Mouse (Mus musculus): ENCODE measurements around the gene Selenos. TPM values are rescaled to one million over a fixed set of nuclear protein-coding genes. Genes with fewer than 3 reads are reported as not detected.

Gene Selenos
- total and polyA plus RNA-seq, 3 experiments = 79.9 to 103 TPM; not detected in 1

GRCm38 (mm10) chr7:66134154-66134553, 54.7 kb downstream of the Selenos start:
- no peaks in the 10 kb centered on the region for H3K27me3 ChIP-seq (ENCODE audit: control insufficient read depth in 1 of 2, insufficient read depth in 2 of 2, low read length in 2 of 2)
- H3K36me3 ChIP-seq (ENCODE audit: control insufficient read depth in 1 of 2, insufficient read depth in 2 of 2, low read length in 2 of 2) = peaks cover 0 to 18% of the 10 kb centered on the region in 2 experiments; a peak in 2 of 4 replicates
- no peak overlapping the region for H3K4me3 ChIP-seq (ENCODE audit: control insufficient read depth in 1 of 2, insufficient read depth in 1 of 2, low read depth in 2 of 2, low read length in 2 of 2)
- TF ChIP-seq SMC3 (IDR thresholded peaks at IDR 0.05; ENCODE audit: low read depth, low read length) (no peak), POLR2A (IDR thresholded peaks at IDR 0.05; ENCODE audit: control insufficient read depth in 1 of 2, insufficient read depth in 1 of 2, low read depth in 1 of 2, low read length in 2 of 2, poor library complexity in 1 of 2) (no peak), RCOR1 (IDR thresholded peaks at IDR 0.05; ENCODE audit: low read depth, low read length) (no peak), MYC (IDR thresholded peaks at IDR 0.05; ENCODE audit: low read depth, low read length) (no peak), MAX (IDR thresholded peaks at IDR 0.05; ENCODE audit: low read length) (no peak), USF1 (IDR thresholded peaks at IDR 0.05; ENCODE audit: low read depth, low read length) (no peak), E2F4 (IDR thresholded peaks at IDR 0.05; ENCODE audit: borderline replicate concordance, low read depth, low read length) (no peak), USF2 (IDR thresholded peaks at IDR 0.05; ENCODE audit: borderline replicate concordance in 1 of 2, insufficient read depth in 1 of 2, low read depth in 1 of 2, low read length in 2 of 2) (no peak), HCFC1 (IDR thresholded peaks at IDR 0.05; ENCODE audit: low read depth, low read length) (no peak), KAT2A (conservative IDR thresholded peaks at IDR 0.05; ENCODE audit: low read depth, low read length) (no peak), UBTF (IDR thresholded peaks at IDR 0.05; ENCODE audit: borderline replicate concordance, insufficient read depth, low read depth, low read length) (no peak), MAFK (IDR thresholded peaks at IDR 0.05; ENCODE audit: borderline replicate concordance, low read depth, low read length) (no peak), BHLHE40 (IDR thresholded peaks at IDR 0.05; ENCODE audit: borderline replicate concordance, low read depth, low read length) (no peak), MXI1 (IDR thresholded peaks at IDR 0.05; ENCODE audit: low read depth, low read length) (no peak), EP300 (IDR thresholded peaks at IDR 0.05; ENCODE audit: low read depth in 1 of 2, low read length in 2 of 2) (no peak)
- H3K27ac ChIP-seq (ENCODE audit: control insufficient read depth, low read depth, low read length) = no peak overlapping the region
- no peak for DNase-seq (ENCODE audit: low read depth, low spot score)
- peaks cover 14 to 18% of the 10 kb centered on the region in 2 experiments; a peak in 3 of 4 replicates for H3K4me1 ChIP-seq (ENCODE audit: control insufficient read depth in 1 of 2, insufficient read depth in 2 of 2, low read length in 2 of 2)
- peaks cover 6% of the 10 kb centered on the region; the same call in 1 of the 2 replicates for H3K79me2 ChIP-seq (ENCODE audit: control insufficient read depth, insufficient read depth, low read length, poor library complexity)
- no peaks in the 10 kb centered on the region for H3K9me3 ChIP-seq (replicated peaks; ENCODE audit: insufficient read depth, low read length)
- H3K9ac ChIP-seq (ENCODE audit: control insufficient read depth, low read depth, low read length, poor library complexity, severe bottlenecking) = no peak overlapping the region

GRCm38 (mm10) chr7:66135644-66136043, 56.2 kb downstream of the Selenos start:
- H3K9ac ChIP-seq (ENCODE audit: control insufficient read depth, low read depth, low read length, poor library complexity, severe bottlenecking) = no peak overlapping the region
- TF ChIP-seq TBP (IDR thresholded peaks at IDR 0.05; ENCODE audit: low read depth, low read length) = no peak
- TF ChIP-seq MAX (IDR thresholded peaks at IDR 0.05; ENCODE audit: low read length) = 0 out of 2 replicates have a peak, but pooled peaks have one; percentile 15
- no peak for TF ChIP-seq UBTF (IDR thresholded peaks at IDR 0.05; ENCODE audit: borderline replicate concordance, insufficient read depth, low read depth, low read length)
- 0 out of 2 replicates have a peak, but pooled peaks have one; percentile 19 for TF ChIP-seq SIN3A (IDR thresholded peaks at IDR 0.05; ENCODE audit: low read length)
- no peak overlapping the region for H3K4me3 ChIP-seq (ENCODE audit: control insufficient read depth in 1 of 2, insufficient read depth in 1 of 2, low read depth in 2 of 2, low read length in 2 of 2)
- peaks cover 14 to 18% of the 10 kb centered on the region in 2 experiments; a peak in 3 of 4 replicates for H3K4me1 ChIP-seq (ENCODE audit: control insufficient read depth in 1 of 2, insufficient read depth in 2 of 2, low read length in 2 of 2)
- DNase-seq (ENCODE audit: low read depth, low spot score) = peak; percentile 45
- peaks cover 0 to 18% of the 10 kb centered on the region in 2 experiments; a peak in 2 of 4 replicates for H3K36me3 ChIP-seq (ENCODE audit: control insufficient read depth in 1 of 2, insufficient read depth in 2 of 2, low read length in 2 of 2)
- no peaks in the 10 kb centered on the region for H3K9me3 ChIP-seq (replicated peaks; ENCODE audit: insufficient read depth, low read length)
- peaks cover 4% of the 10 kb centered on the region; the same call in 1 of the 2 replicates for H3K79me2 ChIP-seq (ENCODE audit: control insufficient read depth, insufficient read depth, low read length, poor library complexity)
- no peaks in the 10 kb centered on the region for H3K27me3 ChIP-seq (ENCODE audit: control insufficient read depth in 1 of 2, insufficient read depth in 2 of 2, low read length in 2 of 2)
- no peak overlapping the region for H3K27ac ChIP-seq (ENCODE audit: control insufficient read depth, low read depth, low read length)
